Mouse (Mus musculus) liver, adult (tissue): ENCODE measurements around the gene Tgfb3.

Source experiments
- GATA4 ChIP-seq: IDR thresholded peaks from 2 replicates; pipeline ENCODE4 v1.6.1; 2014; ENCODE audit warnings: mild to moderate bottlenecking, low read length; ENCODE audit not compliant: insufficient replicate concordance

Tgfb3 gene

DNA sequence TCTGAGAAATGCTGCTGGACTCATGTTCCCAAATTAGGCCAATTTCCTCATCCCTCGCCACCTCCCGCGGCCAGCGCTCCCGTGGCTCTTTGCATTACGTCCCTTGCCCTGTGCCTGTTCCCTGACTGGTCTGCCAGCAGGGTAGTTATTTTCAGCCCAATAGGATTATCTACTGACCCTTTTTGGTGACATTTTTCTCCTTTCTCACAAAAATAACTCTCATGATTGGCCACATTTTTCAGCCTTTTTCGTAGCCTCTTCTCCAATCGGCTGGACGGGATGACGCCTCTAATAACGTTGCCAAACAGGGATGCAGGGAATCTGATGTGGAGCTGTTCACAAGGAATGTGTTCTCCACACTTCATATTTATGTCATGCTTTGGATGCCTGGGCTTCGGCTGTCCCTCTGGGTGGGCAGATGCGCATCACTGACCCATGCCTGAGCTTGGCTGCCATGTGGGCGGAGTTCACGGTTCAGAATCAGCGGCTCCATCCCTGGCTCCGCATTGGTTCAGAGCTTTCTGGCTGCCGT lies 12.8 kb upstream of the Tgfb3 start:
- TF ChIP-seq GATA4 = no peak

DNA sequence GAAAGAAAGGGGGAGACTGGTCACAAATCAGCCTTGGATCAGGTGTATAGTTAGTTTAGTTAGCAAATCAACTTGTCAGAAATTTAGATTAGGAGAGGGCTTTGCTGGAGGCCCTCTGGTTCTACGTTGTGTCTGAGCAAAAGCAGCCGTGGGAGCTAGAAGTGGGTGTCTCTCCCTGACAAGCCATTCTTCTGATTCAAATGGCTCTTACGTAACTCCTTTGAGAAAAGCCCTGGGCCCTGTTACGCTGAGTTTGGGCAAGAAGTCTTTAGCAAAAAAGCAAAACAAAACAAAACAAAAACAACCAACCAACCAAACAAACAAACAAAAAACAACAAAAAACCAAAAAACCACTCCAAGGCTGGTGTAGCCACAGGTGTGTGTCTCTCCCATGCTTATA lies 11.9 kb upstream of the Tgfb3 start:
- no peak for TF ChIP-seq GATA4

GRCm38 (mm10) chr12:86088042-86088441 lies 9.2 kb upstream of the Tgfb3 start:
- peak; percentile 76; the same call in 1 of the 2 replicates for TF ChIP-seq GATA4

DNA sequence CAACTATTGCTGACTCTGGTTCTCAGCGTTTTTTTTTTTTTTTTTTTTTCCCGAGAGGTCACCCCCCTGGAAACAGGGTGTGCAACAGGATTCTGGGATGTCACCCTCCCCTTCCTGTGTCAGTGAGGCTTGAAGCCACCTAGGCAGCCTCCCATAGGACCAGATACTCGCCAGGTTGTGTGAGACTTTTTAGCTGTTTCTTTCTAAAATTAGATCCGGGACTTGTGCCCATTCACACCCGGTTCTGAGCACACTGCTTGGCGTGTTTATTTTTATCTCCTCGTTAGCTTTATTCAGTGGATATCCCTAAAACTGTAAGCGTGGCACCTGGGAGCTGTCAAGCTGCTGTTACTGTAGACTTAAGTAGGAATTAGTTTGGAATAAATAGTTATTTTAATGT lies 7.7 kb upstream of the Tgfb3 start:
- no peak for TF ChIP-seq GATA4

- TF ChIP-seq GATA4 = no peak
Measured at GRCm38 (mm10) chr12:86085873-86086272, 7.0 kb upstream of the Tgfb3 start.

- no peak for TF ChIP-seq GATA4
Measured at GRCm38 (mm10) chr12:86082481-86083012, 3.7 kb upstream of the Tgfb3 start, which contains the start of gene Ift43. Gene Ift43 (plus strand): TSS chr12:86082541.

DNA sequence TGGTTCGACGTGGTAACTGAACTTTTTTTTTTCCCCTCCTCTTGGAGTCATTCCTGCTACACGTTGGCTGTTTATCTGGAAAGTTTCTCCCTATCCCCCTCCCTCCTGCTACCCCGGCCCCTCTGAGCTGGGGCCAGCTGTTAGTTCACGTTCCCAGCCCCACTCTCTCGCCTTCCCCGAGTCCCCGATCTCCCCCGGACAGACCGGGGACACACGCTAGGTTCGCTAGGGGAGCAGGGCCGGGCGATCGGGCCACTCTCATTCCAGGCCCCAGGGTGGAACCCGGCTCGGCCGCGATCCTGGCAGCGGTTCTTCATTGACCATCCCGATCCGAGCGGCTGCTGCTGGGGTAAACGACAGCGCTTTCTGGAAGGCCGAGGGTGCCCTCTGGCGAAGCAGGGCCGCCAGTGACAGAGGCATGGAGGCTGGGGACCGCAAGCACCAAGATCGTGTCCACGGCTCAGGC lies 394 bp upstream of the Tgfb3 start:
- no peak for TF ChIP-seq GATA4

DNA sequence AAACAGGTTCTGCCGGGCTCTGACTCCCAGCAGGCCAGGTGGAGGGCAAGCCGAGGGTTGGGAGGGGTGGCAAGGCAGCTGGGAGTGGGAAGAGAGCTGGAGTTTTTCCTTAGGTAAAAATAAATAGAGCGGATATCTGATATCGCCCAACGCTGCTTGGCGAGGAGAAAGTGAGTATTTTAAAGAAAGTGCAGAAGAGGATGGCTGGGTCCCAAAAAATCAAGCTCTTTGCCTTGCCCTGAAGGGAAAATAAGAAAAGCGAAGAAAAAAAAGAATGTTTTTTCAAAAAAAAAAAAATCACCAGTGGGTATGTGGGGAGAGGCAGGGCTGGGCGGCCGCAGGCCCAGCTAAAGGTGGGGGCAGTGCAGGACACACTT lies 677 bp downstream of the Tgfb3 start:
- no peak for TF ChIP-seq GATA4

DNA sequence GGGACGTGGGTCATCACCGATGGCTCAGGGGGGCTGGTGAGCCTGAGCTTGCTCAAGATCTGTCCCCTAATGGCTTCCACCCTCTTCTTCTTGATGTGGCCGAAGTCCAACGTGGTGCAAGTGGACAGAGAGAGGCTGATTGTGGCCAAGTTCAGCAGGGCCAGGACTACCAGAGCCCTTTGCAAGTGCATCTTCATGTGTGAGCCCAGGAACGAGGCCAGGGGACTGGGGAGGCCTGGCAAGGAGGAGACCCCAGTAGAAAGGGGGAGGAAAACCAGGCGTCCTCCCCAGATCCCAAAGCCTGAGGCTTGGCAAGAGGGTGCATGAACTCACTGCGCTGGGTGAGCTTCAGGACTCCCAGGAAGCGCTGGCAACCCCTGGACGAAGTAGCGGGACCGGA lies 1.1 kb downstream of the Tgfb3 start:
- TF ChIP-seq GATA4 = no peak

- no peak for TF ChIP-seq GATA4
Measured at GRCm38 (mm10) chr12:86077322-86077721, 1.5 kb downstream of the Tgfb3 start.

GRCm38 (mm10) chr12:86076321-86076901 lies 2.4 kb downstream of the Tgfb3 start:
- no peak for TF ChIP-seq GATA4

- no peak for TF ChIP-seq GATA4
Measured at GRCm38 (mm10) chr12:86075358-86075757, 3.5 kb downstream of the Tgfb3 start.

GRCm38 (mm10) chr12:86074681-86075080 lies 4.2 kb downstream of the Tgfb3 start:
- no peak for TF ChIP-seq GATA4

GRCm38 (mm10) chr12:86071432-86071831 lies 7.4 kb downstream of the Tgfb3 start:
- TF ChIP-seq GATA4 = no peak

DNA sequence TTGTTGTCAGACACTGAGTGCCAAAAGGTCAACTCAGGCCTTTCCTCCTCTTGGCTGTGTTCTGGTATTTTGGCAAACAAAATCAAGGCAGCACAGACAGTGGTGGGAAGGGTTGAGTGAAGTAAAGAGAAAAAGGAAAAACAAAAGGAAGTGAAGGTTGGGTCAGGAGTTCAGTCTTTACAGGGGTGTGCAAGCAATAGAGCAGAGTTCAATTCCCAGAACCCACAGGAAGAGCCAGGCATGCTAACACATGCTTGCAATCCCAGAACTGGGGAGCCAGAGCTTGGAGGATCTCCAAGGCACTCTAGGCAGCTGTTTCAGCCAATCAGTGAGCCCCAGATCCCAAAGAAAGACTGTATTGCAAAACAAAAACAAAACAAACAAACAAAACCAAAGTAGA lies 14.0 kb downstream of the Tgfb3 start:
- TF ChIP-seq GATA4 = no peak

DNA sequence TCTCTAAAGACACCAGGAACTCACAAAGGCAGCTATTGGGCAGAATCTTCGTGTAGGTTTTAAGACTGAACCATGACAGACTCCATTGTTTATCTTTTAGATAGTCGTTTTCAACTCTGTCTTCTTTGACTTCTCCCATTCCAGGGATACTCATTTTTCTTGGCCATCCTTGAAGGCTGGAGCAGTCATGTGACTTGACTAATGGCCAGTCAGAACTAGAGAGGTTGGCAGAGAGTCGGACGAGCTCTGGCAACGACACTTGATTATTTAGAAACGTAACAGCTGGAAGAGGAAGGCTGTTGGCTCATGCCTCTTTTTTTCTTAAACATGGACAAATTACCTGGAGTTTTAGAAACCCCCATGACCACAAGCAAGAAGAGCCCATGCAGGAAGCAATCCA lies 19.5 kb downstream of the Tgfb3 start:
- TF ChIP-seq GATA4 = no peak

DNA sequence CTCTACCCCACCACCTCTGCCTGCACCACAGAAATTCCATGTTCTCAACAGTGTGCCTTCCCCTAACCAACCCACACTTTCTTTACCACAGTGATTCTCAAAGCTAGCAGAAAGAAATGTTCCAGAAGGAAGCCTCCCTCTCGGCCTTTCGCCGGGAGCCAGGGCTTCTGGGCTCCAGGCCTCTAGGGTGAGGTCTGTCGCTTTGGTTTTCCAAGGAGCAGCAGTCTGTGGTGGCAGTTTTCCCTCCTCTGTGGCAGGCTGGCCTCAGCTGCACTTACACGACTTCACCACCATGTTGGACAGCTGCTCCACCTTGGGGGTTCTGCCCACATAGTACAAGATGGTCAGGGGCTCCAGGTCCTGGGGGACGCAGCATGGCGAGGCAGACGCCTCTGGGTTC lies 21.3 kb downstream of the Tgfb3 start:
- TF ChIP-seq GATA4 = no peak
